22 mouse cellular contexts compared by ENCODE assay signal in genomic region chr16:29990795-29991587, GRCm38 (mm10).
DNase-seq lines count a peak whose midpoint lies in the region; ATAC-seq and TF ChIP-seq lines count a peak whose summit lies in the region.
"Had no signal": no experiment of that assay in that cellular context is flagged by ENCODE, and none has a peak within 500 bp of the region (broad histone marks: within the 10 kb centered on the region; RNA-seq: fewer than 3 reads in every experiment).

No protein-coding gene starts in this region.

- H3K9me3 ChIP-seq in heart, embryonic 10.5 days, result no peaks in the 10 kb centered on the region
- no peaks in the 10 kb centered on the region for H3K9me3 ChIP-seq in heart, embryonic 11.5 days (replicated peaks; ENCODE audit: control insufficient read depth, low read length)
- no peaks in the 10 kb centered on the region for H3K9me3 ChIP-seq in stomach, embryonic 15.5 days
- no peaks in the 10 kb centered on the region for H3K9me3 ChIP-seq in stomach, postnatal 0 days (ENCODE audit: control insufficient read depth, low read length)
- no peaks in the 10 kb centered on the region for H3K9me3 ChIP-seq in limb, embryonic 10.5 days (replicated peaks)
- H3K9me3 ChIP-seq in stomach, embryonic 16.5 days (replicated peaks; ENCODE audit: control insufficient read depth, low read length), result no peaks in the 10 kb centered on the region
- no peaks in the 10 kb centered on the region for H3K9me3 ChIP-seq in kidney, embryonic 14.5 days (ENCODE audit: control insufficient read depth, low read length)
- H3K9me3 ChIP-seq: embryonic facial prominence, embryonic 15.5 days; midbrain, embryonic 10.5 days; neural tube, embryonic 13.5 days had no signal

- H3K4me1 ChIP-seq in heart, embryonic 10.5 days, result peaks cover 23% of the 10 kb centered on the region
- H3K4me1 ChIP-seq in heart, embryonic 11.5 days (ENCODE audit: control insufficient read depth, insufficient read depth, low read length), result peaks cover 3% of the 10 kb centered on the region
- peaks cover 16% of the 10 kb centered on the region; the same call in 1 of the 2 replicates for H3K4me1 ChIP-seq in stomach, embryonic 15.5 days
- H3K4me1 ChIP-seq in stomach, postnatal 0 days (replicated peaks; ENCODE audit: control insufficient read depth, insufficient read depth), result 0 out of 2 replicates have a peak, but pooled peaks cover 2% of the 10 kb centered on the region
- H3K4me1 ChIP-seq in limb, embryonic 10.5 days, result peaks cover 57% of the 10 kb centered on the region
- H3K4me1 ChIP-seq in stomach, embryonic 16.5 days (ENCODE audit: control insufficient read depth, insufficient read depth, low read length), result peaks cover 19% of the 10 kb centered on the region
- H3K4me1 ChIP-seq in kidney, embryonic 14.5 days (ENCODE audit: control insufficient read depth, insufficient read depth, low read length), result peaks cover 13% of the 10 kb centered on the region

- TF ChIP-seq EP300 in stomach, postnatal 0 days (optimal IDR thresholded peaks at IDR 0.05), result no peak

- no peak overlapping the region for H3K9ac ChIP-seq in heart, embryonic 11.5 days (ENCODE audit: low read depth, low read length)
- H3K9ac ChIP-seq in stomach, embryonic 15.5 days, result no peak overlapping the region
- no peak overlapping the region for H3K9ac ChIP-seq in stomach, postnatal 0 days (ENCODE audit: low read length)
- no peak overlapping the region for H3K9ac ChIP-seq in stomach, embryonic 16.5 days (ENCODE audit: low read length)
- no peak overlapping the region for H3K9ac ChIP-seq in kidney, embryonic 14.5 days (ENCODE audit: low read depth, low read length)
- H3K9ac ChIP-seq: embryonic facial prominence, embryonic 15.5 days; lung, embryonic 14.5 days; neural tube, embryonic 13.5 days had no signal

- TF ChIP-seq CTCF in stomach, postnatal 0 days (IDR thresholded peaks at IDR 0.05; ENCODE audit: low read depth), result no peak

- H3K27ac ChIP-seq in heart, embryonic 10.5 days, result peak overlapping the region; percentile 16; the same call in 1 of the 2 replicates
- no peak overlapping the region for H3K27ac ChIP-seq in heart, embryonic 11.5 days (ENCODE audit: low read depth, low read length)
- H3K27ac ChIP-seq in stomach, embryonic 15.5 days, result peak overlapping the region; percentile 26; the same call in 1 of the 2 replicates
- H3K27ac ChIP-seq in stomach, postnatal 0 days (replicated peaks), result no peak overlapping the region
- H3K27ac ChIP-seq in limb, embryonic 10.5 days, result peak overlapping the region; percentile 61
- peak overlapping the region; percentile 53; the same call in 1 of the 2 replicates for H3K27ac ChIP-seq in stomach, embryonic 16.5 days (ENCODE audit: low read length)
- no peak overlapping the region for H3K27ac ChIP-seq in kidney, embryonic 14.5 days (ENCODE audit: low read depth, low read length)
- H3K27ac ChIP-seq: embryonic facial prominence, embryonic 15.5 days; heart, adult 2 months; left cerebral cortex, adult 2 months; midbrain, embryonic 10.5 days; neural tube, embryonic 13.5 days had no signal

- H3K36me3 ChIP-seq in heart, embryonic 10.5 days, result no peaks in the 10 kb centered on the region
- no peaks in the 10 kb centered on the region for H3K36me3 ChIP-seq in heart, embryonic 11.5 days (ENCODE audit: control insufficient read depth, insufficient read depth, low read length)
- H3K36me3 ChIP-seq in stomach, embryonic 15.5 days, result no peaks in the 10 kb centered on the region
- no peaks in the 10 kb centered on the region for H3K36me3 ChIP-seq in stomach, postnatal 0 days (ENCODE audit: control insufficient read depth, insufficient read depth, low read length)
- no peaks in the 10 kb centered on the region for H3K36me3 ChIP-seq in limb, embryonic 10.5 days
- H3K36me3 ChIP-seq in stomach, embryonic 16.5 days (ENCODE audit: control insufficient read depth, insufficient read depth, low read length), result no peaks in the 10 kb centered on the region
- no peaks in the 10 kb centered on the region for H3K36me3 ChIP-seq in kidney, embryonic 14.5 days (ENCODE audit: control insufficient read depth, insufficient read depth, low read length)
- H3K36me3 ChIP-seq: embryonic facial prominence, embryonic 15.5 days; midbrain, embryonic 10.5 days; neural tube, embryonic 13.5 days had no signal

- 70% methylated on average over 9 of the region's 9 CpGs for WGBS in heart, embryonic 10.5 days
- WGBS in heart, embryonic 11.5 days (ENCODE audit: insufficient replicate concordance), result 70% methylated on average over 9 of the region's 9 CpGs
- 76% methylated on average over 9 of the region's 9 CpGs for WGBS in stomach, embryonic 15.5 days
- 80% methylated on average over 9 of the region's 9 CpGs for WGBS in stomach, postnatal 0 days
- 52% methylated on average over 9 of the region's 9 CpGs for WGBS in limb, embryonic 10.5 days
- WGBS in stomach, embryonic 16.5 days, result 72% methylated on average over 9 of the region's 9 CpGs
- 73% methylated on average over 9 of the region's 9 CpGs for WGBS in kidney, embryonic 14.5 days

- no peak for DNase-seq in heart, embryonic 10.5 days (ENCODE audit: low spot score)
- DNase-seq in stomach, postnatal 0 days (ENCODE audit: low spot score), result no peak
- DNase-seq in limb, embryonic 10.5 days (ENCODE audit: low spot score), result no peak
- no peak for DNase-seq in gastrocnemius, postnatal 10 days
- DNase-seq: cerebellum, postnatal 10 days; embryo, embryonic 11 days; heart, adult 2 months; left cerebral cortex, postnatal 4 days; lung, embryonic 14.5 days; lung, postnatal 36 days; right cerebral cortex, postnatal 25 days; thymus, postnatal 25 days had no signal

- no peaks in the 10 kb centered on the region for H3K27me3 ChIP-seq in heart, embryonic 10.5 days (ENCODE audit: insufficient read depth, poor library complexity, severe bottlenecking)
- H3K27me3 ChIP-seq in heart, embryonic 11.5 days (ENCODE audit: control insufficient read depth, insufficient read depth, low read length), result no peaks in the 10 kb centered on the region
- H3K27me3 ChIP-seq in stomach, embryonic 15.5 days (replicated peaks), result no peaks in the 10 kb centered on the region
- H3K27me3 ChIP-seq in stomach, postnatal 0 days (ENCODE audit: control insufficient read depth, insufficient read depth, low read length), result no peaks in the 10 kb centered on the region
- H3K27me3 ChIP-seq in limb, embryonic 10.5 days (ENCODE audit: low read depth, poor library complexity, severe bottlenecking), result 0 out of 2 replicates have a peak, but pooled peaks cover 11% of the 10 kb centered on the region
- no peaks in the 10 kb centered on the region for H3K27me3 ChIP-seq in stomach, embryonic 16.5 days (ENCODE audit: control insufficient read depth, insufficient read depth, low read length)
- peaks cover 5% of the 10 kb centered on the region; the same call in 1 of the 2 replicates for H3K27me3 ChIP-seq in kidney, embryonic 14.5 days (ENCODE audit: control insufficient read depth, insufficient read depth, low read length)
- H3K27me3 ChIP-seq: CH12.LX; embryonic facial prominence, embryonic 15.5 days had no signal

- no peak overlapping the region for H3K4me3 ChIP-seq in heart, embryonic 10.5 days
- H3K4me3 ChIP-seq in heart, embryonic 11.5 days (ENCODE audit: low read depth, low read length), result no peak overlapping the region
- H3K4me3 ChIP-seq in stomach, embryonic 15.5 days (replicated peaks), result no peak overlapping the region
- no peak overlapping the region for H3K4me3 ChIP-seq in stomach, postnatal 0 days (ENCODE audit: low read depth, low read length)
- no peak overlapping the region for H3K4me3 ChIP-seq in limb, embryonic 10.5 days
- no peak overlapping the region for H3K4me3 ChIP-seq in stomach, embryonic 16.5 days (replicated peaks; ENCODE audit: low read length)
- H3K4me3 ChIP-seq in kidney, embryonic 14.5 days (ENCODE audit: low read length), result no peak overlapping the region
- H3K4me3 ChIP-seq: embryonic facial prominence, embryonic 15.5 days; heart, adult 2 months; left cerebral cortex, adult 2 months; midbrain, embryonic 10.5 days; neural tube, embryonic 13.5 days had no signal

- no peak for ATAC-seq in heart, embryonic 11.5 days (replicated peaks; ENCODE audit: insufficient number of reproducible peaks, low FRiP score, low TSS enrichment)
- ATAC-seq in stomach, embryonic 15.5 days (ENCODE audit: insufficient read depth, low FRiP score, low read depth), result no peak
- no peak for ATAC-seq in stomach, postnatal 0 days (ENCODE audit: low FRiP score, low TSS enrichment)
- ATAC-seq in stomach, embryonic 16.5 days (ENCODE audit: insufficient read depth, low FRiP score), result no peak
- ATAC-seq in kidney, embryonic 14.5 days (ENCODE audit: low FRiP score, low TSS enrichment), result no peak

- H3K4me2 ChIP-seq in heart, embryonic 11.5 days, result no peak overlapping the region
- no peak overlapping the region for H3K4me2 ChIP-seq in stomach, embryonic 15.5 days
- no peak overlapping the region for H3K4me2 ChIP-seq in stomach, postnatal 0 days (replicated peaks; ENCODE audit: low read depth)
- no peak overlapping the region for H3K4me2 ChIP-seq in stomach, embryonic 16.5 days (ENCODE audit: low read depth, low read length)
- no peak overlapping the region for H3K4me2 ChIP-seq in kidney, embryonic 14.5 days (replicated peaks; ENCODE audit: low read depth, low read length)
- H3K4me2 ChIP-seq: embryonic facial prominence, embryonic 15.5 days; liver, embryonic 11.5 days; lung, embryonic 14.5 days; neural tube, embryonic 13.5 days had no signal

Comparison
In these comparisons a context has a peak if more than half of its experiments do, and no peak if none do; other contexts are left out.
1. H3K27ac ChIP-seq: peak in heart, embryonic 10.5 days (single experiment), stomach, embryonic 15.5 days (single experiment), limb, embryonic 10.5 days (single experiment) and stomach, embryonic 16.5 days (single experiment); none in heart, embryonic 11.5 days (single experiment), stomach, postnatal 0 days (single experiment) and kidney, embryonic 14.5 days (single experiment).